Mouse (Mus musculus) cerebellum, adult 11-12 months (tissue): Measurements from ENCODE around the gene Vsx1.

Experiments
- DNase-seq: peaks from one replicate; pipeline ENCODE4 v3.0.0; 2022

Vsx1 gene

GRCm38 (mm10) chr2:150689223-150689800, at the start of gene Vsx1:
Gene Vsx1, minus strand, starts transcription at chr2:150689360.
- no peak for DNase-seq

GRCm38 (mm10) chr2:150737881-150738280, 48.7 kb upstream of the Vsx1 start:
- DNase-seq: no peak

GRCm38 (mm10) chr2:150735756-150736576, 46.8 kb upstream of the Vsx1 start:
- no peak for DNase-seq

GRCm38 (mm10) chr2:150712167-150712674, 23.1 kb upstream of the Vsx1 start:
- no peak for DNase-seq

GRCm38 (mm10) chr2:150691481-150692170, 2.5 kb upstream of the Vsx1 start:
- DNase-seq: no peak

- no peak for DNase-seq
Measured at GRCm38 (mm10) chr2:150690216-150690615, 1.1 kb upstream of the Vsx1 start.

GRCm38 (mm10) chr2:150688541-150689186, 496 bp downstream of the Vsx1 start:
- DNase-seq: peak; percentile 83

- no peak for DNase-seq
Measured at GRCm38 (mm10) chr2:150687871-150688540, 1.2 kb downstream of the Vsx1 start.

- DNase-seq: no peak
Measured at GRCm38 (mm10) chr2:150685389-150685788, 3.8 kb downstream of the Vsx1 start.

- no peak for DNase-seq
Measured at GRCm38 (mm10) chr2:150684451-150684850, 4.7 kb downstream of the Vsx1 start.

GRCm38 (mm10) chr2:150681581-150681980, 7.6 kb downstream of the Vsx1 start:
- no peak for DNase-seq

GRCm38 (mm10) chr2:150678392-150678791, 10.8 kb downstream of the Vsx1 start:
- DNase-seq: peak; percentile 23

- no peak for DNase-seq
Measured at GRCm38 (mm10) chr2:150675525-150675924, 13.6 kb downstream of the Vsx1 start.

- no peak for DNase-seq
Measured at GRCm38 (mm10) chr2:150674900-150675299, 14.3 kb downstream of the Vsx1 start.

GRCm38 (mm10) chr2:150673929-150674328, 15.2 kb downstream of the Vsx1 start:
- no peak for DNase-seq

- no peak for DNase-seq
Measured at GRCm38 (mm10) chr2:150671609-150672290, 17.4 kb downstream of the Vsx1 start.

- no peak for DNase-seq
Measured at GRCm38 (mm10) chr2:150670926-150671325, 18.2 kb downstream of the Vsx1 start.

- no peak for DNase-seq
Measured at GRCm38 (mm10) chr2:150669454-150670045, 19.6 kb downstream of the Vsx1 start.

- DNase-seq: no peak
Measured at GRCm38 (mm10) chr2:150668956-150669355, 20.2 kb downstream of the Vsx1 start.

GRCm38 (mm10) chr2:150667820-150668766, 21.1 kb downstream of the Vsx1 start, which contains the start of gene Acss1:
Gene Acss1, minus strand, starts transcription at chr2:150668500.
- DNase-seq: no peak
